Mouse (Mus musculus): ENCODE measurements around the gene C1qtnf6. TPM values are rescaled to one million over a fixed set of nuclear protein-coding genes. Genes with fewer than 3 reads are reported as not detected.

Gene C1qtnf6
- polyA plus RNA-seq, 1 experiment from 2014 or later, result 30.4 TPM

- 69% methylated on average over 7 of the region's 7 CpGs for WGBS
- H3K27me3 ChIP-seq (replicated peaks), result peaks cover 2% of the 10 kb centered on the region
- H3K9ac ChIP-seq, result no peak overlapping the region
- no peaks in the 10 kb centered on the region for H3K9me3 ChIP-seq (replicated peaks)
- H3K4me3 ChIP-seq, result no peak overlapping the region
- no peaks in the 10 kb centered on the region for H3K36me3 ChIP-seq
- no peak overlapping the region for H3K4me2 ChIP-seq
- ATAC-seq (ENCODE audit: insufficient number of reproducible peaks, low FRiP score), result no peak
- no peak overlapping the region for H3K27ac ChIP-seq (ENCODE audit: poor library complexity, severe bottlenecking)
- H3K4me1 ChIP-seq (replicated peaks), result peaks cover 18% of the 10 kb centered on the region
Observed at GRCm38 (mm10) chr15:78480111-78480510, 51.1 kb downstream of the C1qtnf6 start.

DNA sequence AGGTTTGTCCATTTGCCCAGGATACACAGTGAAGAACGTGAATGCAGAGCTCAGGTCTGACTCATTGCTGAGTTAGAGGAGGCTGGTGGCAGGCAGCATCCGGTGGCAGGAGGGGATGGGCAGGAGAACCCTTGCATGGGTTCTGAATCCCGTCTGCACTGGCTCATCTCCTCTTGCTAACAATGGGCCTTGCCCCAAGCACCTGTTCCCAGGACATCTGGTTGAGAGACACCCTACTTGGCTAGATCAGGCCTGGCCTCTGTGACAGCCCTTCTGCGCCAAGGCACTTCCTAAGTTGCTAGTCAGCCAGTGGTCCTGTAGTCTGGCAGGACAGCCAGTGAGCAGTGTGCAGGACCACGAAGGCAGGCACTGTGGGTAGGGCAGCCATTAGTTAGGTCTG is 51.7 kb downstream of the C1qtnf6 start:
- peaks cover 5% of the 10 kb centered on the region; the same call in 1 of the 2 replicates for H3K27me3 ChIP-seq (replicated peaks)
- no peak for ATAC-seq (ENCODE audit: insufficient number of reproducible peaks, low FRiP score)
- WGBS, result 69% methylated on average over 5 of the region's 5 CpGs

GRCm38 (mm10) chr15:78478073-78478472 is 53.1 kb downstream of the C1qtnf6 start:
- H3K9ac ChIP-seq, result no peak overlapping the region
- no peak overlapping the region for H3K27ac ChIP-seq (ENCODE audit: poor library complexity, severe bottlenecking)
- no peak overlapping the region for H3K4me2 ChIP-seq
- peaks cover 19% of the 10 kb centered on the region for H3K4me1 ChIP-seq (replicated peaks)
- 87% methylated on average over 4 of the region's 4 CpGs for WGBS
- H3K27me3 ChIP-seq (replicated peaks), result 0 out of 2 replicates have a peak, but pooled peaks cover 5% of the 10 kb centered on the region
- no peak for ATAC-seq (ENCODE audit: insufficient number of reproducible peaks, low FRiP score)
- no peaks in the 10 kb centered on the region for H3K36me3 ChIP-seq
- no peak overlapping the region for H3K4me3 ChIP-seq
- no peaks in the 10 kb centered on the region for H3K9me3 ChIP-seq (replicated peaks)

More for the DNA sequence above, 51.7 kb downstream of the C1qtnf6 start:
- Histone ChIP-seq H3K27ac (ENCODE audit: poor library complexity, severe bottlenecking) (no peak overlapping the region), H3K9me3 (replicated peaks) (no peaks in the 10 kb centered on the region), H3K4me2 (no peak overlapping the region), H3K4me1 (replicated peaks) (peaks cover 19% of the 10 kb centered on the region), H3K4me3 (no peak overlapping the region), H3K9ac (no peak overlapping the region), H3K36me3 (no peaks in the 10 kb centered on the region)

DNA sequence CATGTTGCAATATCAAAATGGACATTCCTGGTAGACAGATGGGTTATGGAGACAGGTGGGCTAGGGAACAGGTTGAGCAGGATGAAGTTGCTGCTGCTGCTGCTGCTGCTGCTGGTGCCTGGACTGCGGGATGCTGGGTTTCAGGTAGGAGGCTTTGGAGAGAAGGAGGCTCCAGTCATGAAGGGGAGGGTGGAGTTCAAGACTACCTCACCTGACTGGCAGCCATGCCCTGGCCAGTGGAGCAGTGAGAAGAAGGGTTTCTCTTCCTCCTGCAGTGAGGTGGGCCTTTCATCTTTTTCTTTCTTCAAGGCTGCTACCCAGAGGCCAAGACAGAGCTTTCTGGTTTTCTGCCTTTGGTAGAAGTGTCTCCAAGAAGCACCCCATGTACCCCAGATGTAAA is 54.3 kb downstream of the C1qtnf6 start:
- WGBS, result 89% methylated on average over 1 of the region's 1 CpGs
- no peak overlapping the region for H3K4me3 ChIP-seq
- 0 out of 2 replicates have a peak, but pooled peaks cover 5% of the 10 kb centered on the region for H3K27me3 ChIP-seq (replicated peaks)
- no peaks in the 10 kb centered on the region for H3K36me3 ChIP-seq
- H3K9ac ChIP-seq, result no peak overlapping the region
- H3K9me3 ChIP-seq (replicated peaks), result no peaks in the 10 kb centered on the region
- no peak overlapping the region for H3K4me2 ChIP-seq
- no peak for ATAC-seq (ENCODE audit: insufficient number of reproducible peaks, low FRiP score)
- no peak overlapping the region for H3K27ac ChIP-seq (ENCODE audit: poor library complexity, severe bottlenecking)
- H3K4me1 ChIP-seq (replicated peaks), result peaks cover 25% of the 10 kb centered on the region

DNA sequence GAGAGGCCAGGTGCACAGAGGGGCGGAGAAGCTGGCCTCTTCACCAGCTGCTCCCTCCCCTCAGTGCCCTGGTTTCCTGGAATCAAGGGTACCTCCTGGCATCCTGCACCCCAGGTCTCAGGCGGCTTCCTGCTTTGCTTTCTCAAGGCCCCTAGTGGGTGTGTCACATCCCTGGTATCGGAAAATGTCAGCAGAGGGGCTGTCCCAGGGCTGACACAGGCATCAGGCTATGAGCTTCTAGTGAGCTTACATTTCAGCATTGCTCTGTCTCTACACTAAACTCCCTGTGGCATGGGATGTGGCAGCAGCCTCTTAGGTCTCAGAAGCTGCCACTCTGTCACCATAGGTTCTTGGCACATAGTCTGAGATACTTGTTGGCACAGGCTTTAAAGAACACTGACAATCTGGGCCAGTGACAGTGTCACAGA is 55.6 kb downstream of the C1qtnf6 start:
- WGBS, result 43% methylated on average over 3 of the region's 3 CpGs
- H3K36me3 ChIP-seq, result no peaks in the 10 kb centered on the region
- ATAC-seq (ENCODE audit: insufficient number of reproducible peaks, low FRiP score), result peak; percentile 23; the same call in 1 of the 2 replicates
- H3K27me3 ChIP-seq (replicated peaks), result 0 out of 2 replicates have a peak, but pooled peaks cover 5% of the 10 kb centered on the region
- H3K4me2 ChIP-seq, result no peak overlapping the region
- H3K4me1 ChIP-seq (replicated peaks), result peaks cover 31% of the 10 kb centered on the region
- no peak overlapping the region for H3K4me3 ChIP-seq
- 0 out of 2 replicates have a peak overlapping the region, but pooled peaks have one; percentile 20 for H3K9ac ChIP-seq
- H3K27ac ChIP-seq (ENCODE audit: poor library complexity, severe bottlenecking), result no peak overlapping the region
- no peaks in the 10 kb centered on the region for H3K9me3 ChIP-seq (replicated peaks)

DNA sequence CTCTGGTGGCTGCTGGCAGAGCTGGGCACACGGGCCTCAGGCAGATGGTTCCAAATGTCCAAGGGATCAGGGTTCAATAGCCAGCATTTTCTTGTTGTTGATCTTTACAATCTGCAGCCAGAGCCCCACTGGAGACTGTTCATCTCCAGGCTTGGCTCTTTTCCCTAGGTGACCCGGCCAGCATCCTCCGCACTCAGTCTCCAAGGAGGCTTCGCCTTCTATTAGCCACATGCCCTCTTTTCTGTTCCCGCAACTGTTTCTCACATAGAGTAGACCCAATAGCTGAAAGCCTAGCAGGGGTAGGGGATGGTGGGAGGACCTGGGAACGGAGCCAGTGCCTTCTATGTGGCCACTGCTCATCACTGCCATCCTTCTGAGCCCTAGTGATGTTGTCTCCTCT is 57.8 kb downstream of the C1qtnf6 start:
- 80% methylated on average over 6 of the region's 6 CpGs for WGBS
- Histone ChIP-seq H3K36me3 (no peaks in the 10 kb centered on the region), H3K4me1 (replicated peaks) (peaks cover 34% of the 10 kb centered on the region), H3K9me3 (replicated peaks) (no peaks in the 10 kb centered on the region), H3K27ac (ENCODE audit: poor library complexity, severe bottlenecking) (no peak overlapping the region), H3K27me3 (replicated peaks) (0 out of 2 replicates have a peak, but pooled peaks cover 5% of the 10 kb centered on the region), H3K9ac (no peak overlapping the region), H3K4me2 (no peak overlapping the region), H3K4me3 (no peak overlapping the region)
- ATAC-seq (ENCODE audit: insufficient number of reproducible peaks, low FRiP score), result no peak

Other genes with a start within 250 kb of the C1qtnf6 start
- gene Csf2rb2, start 225.7 kb downstream of the C1qtnf6 start, polyA plus RNA-seq (2016; fragmentation: Nextera tagmentation; extraction: Ambion mirVana), result 0.48 and 0.51 TPM in 2 replicates
- 2.4 and 3.1 TPM in 2 replicates for gene Csf2rb, start 205.7 kb downstream of the C1qtnf6 start, polyA plus RNA-seq (2016; fragmentation: Nextera tagmentation; extraction: Ambion mirVana)
- not detected in 2 replicates for gene Tex33, start 135.5 kb downstream of the C1qtnf6 start, polyA plus RNA-seq (2016; fragmentation: Nextera tagmentation; extraction: Ambion mirVana)
- gene Tst, start 125.5 kb downstream of the C1qtnf6 start, polyA plus RNA-seq (2016; fragmentation: Nextera tagmentation; extraction: Ambion mirVana), result 7.6 and 9.0 TPM in 2 replicates
- 0.32 and 1.1 TPM in 2 replicates for gene Mpst, start 125.0 kb downstream of the C1qtnf6 start, polyA plus RNA-seq (2016; fragmentation: Nextera tagmentation; extraction: Ambion mirVana)
- 19.9 and 21.6 TPM in 2 replicates for gene Kctd17, start 102.9 kb downstream of the C1qtnf6 start, polyA plus RNA-seq (2016; fragmentation: Nextera tagmentation; extraction: Ambion mirVana)
- 0.19 and 0.30 TPM in 2 replicates for gene Tmprss6, start 62.8 kb downstream of the C1qtnf6 start, polyA plus RNA-seq (2016; fragmentation: Nextera tagmentation; extraction: Ambion mirVana)
- gene Il2rb, start 36.1 kb downstream of the C1qtnf6 start, polyA plus RNA-seq (2016; fragmentation: Nextera tagmentation; extraction: Ambion mirVana), result 0.09 TPM in 1 of 2 replicates, not detected in the other
- gene Sstr3, start 13.3 kb upstream of the C1qtnf6 start, polyA plus RNA-seq (2016; fragmentation: Nextera tagmentation; extraction: Ambion mirVana), result 0.13 TPM in 1 of 2 replicates, not detected in the other
- gene Rac2, start 41.4 kb upstream of the C1qtnf6 start, polyA plus RNA-seq (2016; fragmentation: Nextera tagmentation; extraction: Ambion mirVana), result 5.5 and 6.9 TPM in 2 replicates
- gene Cyth4, start 65.6 kb upstream of the C1qtnf6 start, polyA plus RNA-seq (2016; fragmentation: Nextera tagmentation; extraction: Ambion mirVana), result 3.8 and 4.8 TPM in 2 replicates
- not detected in 2 replicates for gene Elfn2, start 187.4 kb upstream of the C1qtnf6 start, polyA plus RNA-seq (2016; fragmentation: Nextera tagmentation; extraction: Ambion mirVana)
- gene Mfng, start 242.1 kb upstream of the C1qtnf6 start, polyA plus RNA-seq (2016; fragmentation: Nextera tagmentation; extraction: Ambion mirVana), result 7.3 and 7.9 TPM in 2 replicates